Mouse (Mus musculus) pancreas, adult 10 weeks (tissue): ENCODE results near the gene Msn. TPM values are rescaled to one million over a fixed set of nuclear protein-coding genes. Genes with fewer than 3 reads are reported as not detected.

Experiments used
- polyA plus RNA-seq: library from polyadenylated mRNA; stranded (reverse); fragments of 350-450 nt; fragmentation: Illumina TruSeq; extraction: RNeasy Lipid Tissue Mini Kit (QIAGEN cat#74804); gene quantifications from one replicate; pipeline ENCODE4 v1.2.3, GENCODE M21; 2015; ENCODE audit warnings: low read depth, low replicate concordance; ENCODE audit not compliant: insufficient read depth

Msn gene
- 37.2 TPM for polyA plus RNA-seq

DNA sequence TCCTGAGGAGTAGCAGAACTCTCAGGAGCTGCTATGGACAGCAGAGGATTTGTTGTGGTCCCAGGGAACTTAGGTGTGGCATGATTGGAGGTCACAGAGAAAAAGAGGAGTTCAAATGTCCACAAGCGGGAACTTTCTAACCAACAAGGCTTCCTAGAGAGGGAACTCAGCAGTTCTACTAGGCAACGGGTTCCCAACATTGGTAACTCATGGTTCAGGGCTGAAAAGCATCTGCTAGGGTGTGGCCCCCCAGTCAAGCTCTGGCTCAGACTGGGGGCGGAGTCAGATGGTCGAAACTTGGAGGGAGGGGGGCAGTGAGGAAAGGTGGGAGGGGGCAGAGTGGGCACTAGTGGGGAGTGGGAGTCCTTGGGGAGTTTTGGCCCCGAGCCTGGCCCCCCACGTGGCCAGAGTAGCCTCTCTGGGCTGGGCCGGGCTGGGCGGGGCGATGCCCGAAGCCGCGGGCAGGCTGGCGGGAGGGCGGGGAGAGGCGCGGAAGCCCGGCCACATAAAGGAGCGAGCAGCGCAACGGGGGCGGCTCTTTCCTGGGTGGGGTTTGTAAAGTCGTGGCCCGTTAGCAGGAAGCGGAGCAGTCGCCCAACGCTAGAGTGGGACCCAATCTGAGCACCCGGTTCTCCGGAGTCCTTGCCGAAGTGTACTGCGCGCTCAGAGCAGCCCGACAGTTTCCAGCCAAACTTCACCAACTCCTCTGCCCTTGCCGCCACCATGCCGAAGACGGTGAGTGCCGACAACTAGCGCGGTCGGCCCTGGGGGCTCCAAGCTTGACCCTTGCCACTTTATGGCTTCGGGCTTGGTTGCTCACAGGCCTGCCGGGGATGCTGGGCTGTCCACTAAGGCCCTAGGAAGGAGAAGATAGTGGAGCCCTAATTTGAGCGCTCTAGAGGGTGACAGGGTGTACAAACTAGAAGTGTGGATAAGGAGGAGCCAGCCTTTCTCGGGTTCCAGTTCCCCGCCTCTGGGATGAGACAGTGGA, at the start of gene Msn:
Msn (plus strand) TSS at position 534 of the 991 bp plus-strand sequence.

Other genes with a start within 250 kb of the Msn start
- gene Las1l, start 139.1 kb upstream of the Msn start, polyA plus RNA-seq = 11.1 TPM
- not detected for gene Vsig4, start 197.4 kb downstream of the Msn start, polyA plus RNA-seq